Mouse (Mus musculus) MEL (cell line): Measurements from ENCODE around the gene Ifnar2.

Experiments used
- CTCF ChIP-seq, 3 experiments: IDR thresholded peaks in 2 of 3; conservative IDR thresholded peaks in 1 of 3; 2 replicates each; pipeline ENCODE4 v1.5.1; 2011 to 2012; ENCODE audit warnings: low read length in 3 of 3, low read depth in 2 of 3, mild to moderate bottlenecking in 2 of 3, improper control_type of control experiment in 1 of 3, inconsistent platforms in 1 of 3, mixed read lengths in 1 of 3, moderate library complexity in 1 of 3; ENCODE audit not compliant: control insufficient read depth in 1 of 3, insufficient read depth in 1 of 3, poor library complexity in 1 of 3, severe bottlenecking in 1 of 3
- POLR2A ChIP-seq, 2 experiments: IDR thresholded peaks; 2 replicates each; pipeline ENCODE4 v1.6.1; 2011 to 2012; ENCODE audit warnings: low read length in 2 of 2, mild to moderate bottlenecking in 2 of 2, control low read depth in 1 of 2, improper control_type of control experiment in 1 of 2, low read depth in 1 of 2, moderate library complexity in 1 of 2; ENCODE audit not compliant: control insufficient read depth in 1 of 2, insufficient read depth in 1 of 2, poor library complexity in 1 of 2

DNA sequence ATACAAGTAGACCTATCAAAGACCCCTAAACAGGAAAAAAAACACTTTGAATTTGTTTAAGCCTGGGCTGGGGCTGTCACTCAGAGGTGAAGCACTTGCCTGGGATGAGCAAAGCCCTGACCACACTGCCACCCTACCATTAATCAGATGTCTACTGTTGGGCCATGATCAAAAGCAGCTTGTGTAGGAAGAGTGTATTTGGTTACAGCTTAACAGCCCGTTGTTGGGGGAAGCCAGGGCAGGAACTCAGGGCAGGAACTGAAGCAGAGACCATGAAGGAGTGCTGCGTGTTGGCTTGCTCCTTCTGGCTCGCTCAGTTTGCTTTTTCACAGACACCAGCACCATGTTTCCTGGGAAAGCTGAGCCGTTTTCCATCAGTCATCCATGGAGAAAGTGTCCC, 54.0 kb downstream of the Ifnar2 start:
- TF ChIP-seq CTCF (IDR thresholded peaks at IDR 0.05 in 2 of 3, conservative IDR thresholded peaks at IDR 0.05 in 1 of 3; ENCODE audit: control insufficient read depth in 1 of 3, insufficient read depth in 1 of 3, low read depth in 2 of 3, low read length in 3 of 3, poor library complexity in 1 of 3, severe bottlenecking in 1 of 3), result no peak
- TF ChIP-seq POLR2A (IDR thresholded peaks at IDR 0.05; ENCODE audit: control insufficient read depth in 1 of 2, insufficient read depth in 1 of 2, low read depth in 1 of 2, low read length in 2 of 2, poor library complexity in 1 of 2), result no peak
